Mouse (Mus musculus) hindbrain, embryonic 15.5 days (tissue): Measurements from ENCODE around the gene Rps6kc1. TPM values are rescaled to one million over a fixed set of nuclear protein-coding genes. Genes with fewer than 3 reads are reported as not detected.

Experiments used
- ATAC-seq: fragments of 200-750 bp; cut with Nextera tagmentation; 2 replicates; pipeline ENCODE4 v1.8.0; 2017; ENCODE audit warnings: low read depth, moderate number of reproducible peaks, moderate TSS enrichment; ENCODE audit not compliant: low FRiP score
- H3K27ac ChIP-seq: fragments of 300-500 bp; sonication (generic); replicated peaks from 2 replicates; pipeline ENCODE4 v1.5.1; 2015; ENCODE audit warnings: mild to moderate bottlenecking, inconsistent platforms
- H3K27me3 ChIP-seq: fragments of 300-500 bp; sonication (generic); 2 replicates; pipeline ENCODE4 v1.6.1; 2015; ENCODE audit warnings: control low read depth, inconsistent platforms
- H3K36me3 ChIP-seq: fragments of 300-500 bp; sonication (generic); 2 replicates; pipeline ENCODE4 v1.6.1; 2015; ENCODE audit warnings: control low read depth, inconsistent platforms
- H3K4me1 ChIP-seq: fragments of 300-500 bp; sonication (generic); replicated peaks from 2 replicates; pipeline ENCODE4 v1.6.1; 2015; ENCODE audit warnings: control low read depth, inconsistent platforms
- H3K4me2 ChIP-seq: fragments of 300-500 bp; sonication (generic); 2 replicates; pipeline ENCODE4 v1.6.1; 2015; ENCODE audit warnings: moderate library complexity, mild to moderate bottlenecking, inconsistent platforms
- H3K4me3 ChIP-seq: fragments of 300-500 bp; sonication (generic); 2 replicates; pipeline ENCODE4 v1.5.1; 2015; ENCODE audit warnings: mild to moderate bottlenecking, inconsistent platforms
- H3K9ac ChIP-seq: fragments of 300-500 bp; sonication (generic); 2 replicates; pipeline ENCODE4 v1.6.1; 2015; ENCODE audit warnings: inconsistent platforms
- H3K9me3 ChIP-seq: fragments of 300-500 bp; sonication (generic); 2 replicates; pipeline ENCODE4 v1.6.1; 2016; ENCODE audit warnings: control low read depth, inconsistent platforms
- WGBS: fragments of 180-500 bp; shearing (Covaris S2); methylation state at CpG from one replicate; pipeline ENCODE4 v1.1.7; 2015; 5-methylcytosine and 5-hydroxymethylcytosine counted together
- polyA plus RNA-seq: library from polyadenylated mRNA; unstranded; fragments of >200 nt; fragmentation: Nextera tagmentation; extraction: Ambion mirVana; gene quantifications from 2 replicates; pipeline ENCODE4 v1.2.1, GENCODE M21; 2015

The Rps6kc1 gene
- polyA plus RNA-seq, 1 experiment from 2014 or later = 30.4 TPM

GRCm38 (mm10) chr1:190854465-190854864 is 57.1 kb downstream of the Rps6kc1 start:
- no peak for ATAC-seq
- H3K4me1 ChIP-seq = no peaks in the 10 kb centered on the region
- no peak overlapping the region for H3K27ac ChIP-seq
- H3K27me3 ChIP-seq = no peaks in the 10 kb centered on the region
- no peaks in the 10 kb centered on the region for H3K9me3 ChIP-seq
- WGBS = 51% methylated on average over 3 of the region's 3 CpGs
- no peak overlapping the region for H3K4me3 ChIP-seq
- no peak overlapping the region for H3K9ac ChIP-seq
- no peak overlapping the region for H3K4me2 ChIP-seq
- H3K36me3 ChIP-seq = no peaks in the 10 kb centered on the region; the same call in 1 of the 2 replicates

DNA sequence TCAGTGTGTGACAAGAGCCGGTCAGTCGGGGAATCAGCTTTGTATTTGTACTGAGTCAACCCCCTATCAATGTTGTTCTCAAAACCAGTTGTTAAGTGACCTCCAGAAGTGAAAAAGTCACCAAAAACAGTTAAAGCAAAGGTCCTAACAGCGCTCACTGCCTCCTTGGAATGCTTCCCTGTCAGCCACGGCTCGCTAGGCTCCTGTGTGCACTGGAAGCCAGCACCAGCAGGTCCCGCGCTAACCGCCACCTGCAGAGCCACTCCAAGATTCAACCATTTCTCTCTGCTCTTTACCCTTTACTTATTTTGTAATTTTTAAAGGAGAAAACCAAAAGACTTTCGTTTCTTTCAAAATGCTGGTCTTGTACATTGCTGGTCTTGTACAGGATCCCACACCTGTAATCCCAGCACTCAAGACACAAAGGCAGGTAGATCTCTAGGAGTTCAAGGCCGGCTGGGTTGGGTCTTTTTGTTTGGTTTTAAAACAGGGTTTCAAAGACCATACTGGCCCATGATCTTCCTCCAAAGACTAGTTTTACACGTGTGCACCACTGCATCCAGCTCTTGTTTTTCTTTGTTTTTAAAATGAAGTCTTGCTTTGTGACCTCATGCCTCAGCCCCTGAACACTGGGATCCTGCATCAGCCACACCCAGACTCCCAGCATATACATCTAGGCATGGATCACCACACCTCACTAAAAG is 62.3 kb downstream of the Rps6kc1 start:
- no peak overlapping the region for H3K4me3 ChIP-seq
- no peaks in the 10 kb centered on the region for H3K4me1 ChIP-seq
- no peaks in the 10 kb centered on the region for H3K9me3 ChIP-seq
- H3K27ac ChIP-seq = no peak overlapping the region
- H3K27me3 ChIP-seq = no peaks in the 10 kb centered on the region
- no peak for ATAC-seq
- WGBS = 70% methylated on average over 11 of the region's 11 CpGs
- H3K36me3 ChIP-seq = no peaks in the 10 kb centered on the region
- H3K9ac ChIP-seq = no peak overlapping the region
- H3K4me2 ChIP-seq = no peak overlapping the region

DNA sequence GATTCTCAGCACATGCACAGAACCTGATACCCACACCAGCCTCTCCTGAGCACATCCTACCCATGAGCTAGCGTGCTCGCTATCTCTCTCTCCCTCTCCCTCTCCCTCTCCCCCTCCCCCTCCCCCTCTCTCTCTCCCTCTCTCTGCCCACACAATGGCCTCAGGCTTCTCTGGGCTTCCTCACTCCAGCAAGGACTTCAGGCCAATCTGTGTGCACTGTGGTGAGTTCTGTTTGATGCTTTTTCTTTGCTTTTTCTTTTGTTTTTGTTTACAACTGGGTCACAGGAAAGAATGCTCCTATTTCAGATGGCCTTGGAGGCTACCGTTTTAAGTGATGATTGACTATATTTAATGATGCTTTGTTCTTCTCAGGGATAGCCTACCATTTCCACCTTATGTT is 62.9 kb downstream of the Rps6kc1 start:
- Histone ChIP-seq H3K4me1 (no peaks in the 10 kb centered on the region), H3K9me3 (no peaks in the 10 kb centered on the region), H3K27ac (no peak overlapping the region), H3K9ac (no peak overlapping the region), H3K4me2 (no peak overlapping the region), H3K4me3 (no peak overlapping the region), H3K27me3 (no peaks in the 10 kb centered on the region), H3K36me3 (no peaks in the 10 kb centered on the region)
- 45% methylated on average over 3 of the region's 3 CpGs for WGBS
- no peak for ATAC-seq

GRCm38 (mm10) chr1:190846956-190847355 is 64.6 kb downstream of the Rps6kc1 start:
- 75% methylated on average over 3 of the region's 3 CpGs for WGBS
- H3K4me3 ChIP-seq = no peak overlapping the region
- no peak overlapping the region for H3K9ac ChIP-seq
- no peaks in the 10 kb centered on the region for H3K27me3 ChIP-seq
- no peaks in the 10 kb centered on the region for H3K9me3 ChIP-seq
- no peak for ATAC-seq
- H3K27ac ChIP-seq = no peak overlapping the region
- H3K36me3 ChIP-seq = no peaks in the 10 kb centered on the region
- H3K4me2 ChIP-seq = no peak overlapping the region
- no peaks in the 10 kb centered on the region for H3K4me1 ChIP-seq

- no peak overlapping the region for H3K27ac ChIP-seq
- H3K27me3 ChIP-seq = no peaks in the 10 kb centered on the region
- H3K36me3 ChIP-seq = no peaks in the 10 kb centered on the region
- ATAC-seq = no peak
- no peak overlapping the region for H3K4me2 ChIP-seq
- H3K9ac ChIP-seq = no peak overlapping the region
- H3K9me3 ChIP-seq = no peaks in the 10 kb centered on the region
- H3K4me3 ChIP-seq = no peak overlapping the region
- H3K4me1 ChIP-seq = no peaks in the 10 kb centered on the region
- 88% methylated on average over 11 of the region's 11 CpGs for WGBS
These were observed 65.4 kb downstream of the Rps6kc1 start for GRCm38 (mm10) chr1:190846074-190846730.

DNA sequence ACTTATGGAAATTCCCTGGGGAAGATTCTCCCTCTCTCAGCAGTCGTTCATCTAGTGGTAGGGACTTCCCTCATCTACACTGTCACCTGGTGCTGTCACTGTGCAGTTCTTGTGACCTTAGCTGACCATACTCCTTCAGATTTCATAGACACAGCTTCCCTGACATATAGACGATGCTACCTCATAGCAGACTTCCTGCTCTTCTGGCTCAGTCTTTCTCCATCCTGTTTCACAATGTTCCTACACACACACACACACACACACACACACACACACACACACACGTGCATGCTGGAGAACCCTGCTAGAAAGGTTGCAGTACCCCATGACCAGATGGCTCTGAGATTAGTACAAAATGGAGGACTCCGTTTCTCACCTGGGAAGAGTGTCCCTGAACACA is 66.2 kb downstream of the Rps6kc1 start:
- 76% methylated on average over 4 of the region's 4 CpGs for WGBS
- Histone ChIP-seq H3K27me3 (no peaks in the 10 kb centered on the region), H3K9ac (no peak overlapping the region), H3K36me3 (no peaks in the 10 kb centered on the region), H3K4me1 (no peaks in the 10 kb centered on the region), H3K4me2 (no peak overlapping the region), H3K27ac (no peak overlapping the region), H3K4me3 (no peak overlapping the region), H3K9me3 (no peaks in the 10 kb centered on the region)
- no peak for ATAC-seq

GRCm38 (mm10) chr1:190844356-190844755 is 67.2 kb downstream of the Rps6kc1 start:
- Histone ChIP-seq H3K4me1 (no peaks in the 10 kb centered on the region), H3K9ac (no peak overlapping the region), H3K4me2 (no peak overlapping the region), H3K9me3 (no peaks in the 10 kb centered on the region), H3K36me3 (no peaks in the 10 kb centered on the region), H3K27me3 (no peaks in the 10 kb centered on the region), H3K4me3 (no peak overlapping the region), H3K27ac (no peak overlapping the region)
- no peak for ATAC-seq
- 63% methylated on average over 11 of the region's 11 CpGs for WGBS

GRCm38 (mm10) chr1:190836046-190836445 is 75.5 kb downstream of the Rps6kc1 start:
- no peaks in the 10 kb centered on the region for H3K4me1 ChIP-seq
- no peaks in the 10 kb centered on the region for H3K36me3 ChIP-seq
- no peak overlapping the region for H3K4me2 ChIP-seq
- H3K9ac ChIP-seq = no peak overlapping the region
- H3K4me3 ChIP-seq = no peak overlapping the region
- H3K27me3 ChIP-seq = no peaks in the 10 kb centered on the region
- WGBS = 79% methylated on average over 2 of the region's 2 CpGs
- no peak for ATAC-seq
- H3K27ac ChIP-seq = no peak overlapping the region
- no peaks in the 10 kb centered on the region for H3K9me3 ChIP-seq

GRCm38 (mm10) chr1:190834201-190834907 is 77.2 kb downstream of the Rps6kc1 start:
- Histone ChIP-seq H3K9me3 (no peaks in the 10 kb centered on the region), H3K27ac (no peak overlapping the region), H3K4me1 (no peaks in the 10 kb centered on the region), H3K36me3 (no peaks in the 10 kb centered on the region), H3K9ac (no peak overlapping the region), H3K27me3 (no peaks in the 10 kb centered on the region), H3K4me3 (no peak overlapping the region), H3K4me2 (no peak overlapping the region)
- ATAC-seq = no peak
- WGBS = 78% methylated on average over 7 of the region's 7 CpGs

DNA sequence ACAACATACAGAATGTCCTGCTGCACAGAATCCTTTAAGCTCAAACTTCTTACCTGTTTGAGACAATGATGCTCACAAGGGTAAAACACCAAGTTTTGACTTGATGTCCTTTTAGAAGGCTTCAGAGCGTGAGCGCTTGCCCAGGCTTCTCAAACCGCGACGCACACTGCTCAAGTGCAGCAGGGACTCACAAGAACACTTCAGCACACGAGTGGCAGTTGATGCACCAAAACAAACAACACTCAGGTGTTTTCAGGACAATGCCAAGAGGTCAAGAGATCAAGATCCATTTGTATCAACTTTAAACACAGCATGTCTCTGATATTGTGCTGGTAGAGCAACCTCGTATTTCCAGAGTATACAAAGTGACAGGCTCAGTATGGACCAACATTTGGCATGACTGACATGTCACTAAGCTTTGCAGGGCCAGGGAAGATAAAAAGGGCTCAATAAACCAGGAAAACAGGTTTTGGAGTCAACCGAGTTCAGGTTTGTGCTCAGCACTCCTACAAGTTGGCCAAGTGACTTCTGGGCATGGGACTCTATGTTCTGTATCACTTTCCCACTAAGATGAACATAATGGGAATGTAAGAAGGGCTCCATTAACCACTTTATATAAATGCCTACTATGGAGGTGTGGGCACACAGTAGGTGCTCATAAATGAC is 78.5 kb downstream of the Rps6kc1 start:
- no peak overlapping the region for H3K4me3 ChIP-seq
- no peak overlapping the region for H3K4me2 ChIP-seq
- no peak for ATAC-seq
- no peaks in the 10 kb centered on the region for H3K4me1 ChIP-seq
- H3K27me3 ChIP-seq = no peaks in the 10 kb centered on the region
- no peak overlapping the region for H3K9ac ChIP-seq
- H3K27ac ChIP-seq = no peak overlapping the region
- 90% methylated on average over 8 of the region's 8 CpGs for WGBS
- no peaks in the 10 kb centered on the region for H3K36me3 ChIP-seq
- no peaks in the 10 kb centered on the region for H3K9me3 ChIP-seq

DNA sequence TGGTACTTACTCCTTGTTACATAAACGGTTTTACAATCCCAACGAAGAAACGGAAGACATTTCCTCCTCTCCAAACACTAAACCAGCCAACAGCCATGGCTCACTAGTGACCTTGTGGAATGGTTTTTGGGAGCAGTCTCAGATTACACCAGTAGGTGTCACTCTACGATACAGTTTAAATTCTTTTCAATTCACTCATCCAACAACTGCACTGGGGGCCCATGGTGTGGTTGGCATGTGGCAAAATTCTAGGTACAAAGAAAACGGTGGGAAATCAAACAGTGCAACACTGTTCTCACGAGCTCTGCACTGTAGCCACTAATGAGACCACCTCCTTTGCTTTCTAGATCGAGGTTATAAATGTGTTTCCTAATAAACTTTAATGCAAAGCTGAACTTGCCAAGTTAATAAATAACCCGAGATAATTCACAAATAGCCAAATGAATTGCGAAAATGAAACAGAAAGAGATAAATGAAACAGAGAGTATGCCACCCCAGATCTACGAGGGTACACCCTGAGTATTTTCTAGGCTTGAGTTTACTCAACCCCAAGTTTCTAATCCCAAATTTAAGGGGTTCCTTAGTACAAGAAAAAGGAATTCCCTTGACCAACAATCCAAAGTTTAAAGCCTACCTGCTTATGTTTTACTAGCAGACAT is 79.6 kb downstream of the Rps6kc1 start:
- H3K9ac ChIP-seq = no peak overlapping the region
- no peak for ATAC-seq
- H3K4me1 ChIP-seq = no peaks in the 10 kb centered on the region
- no peaks in the 10 kb centered on the region for H3K27me3 ChIP-seq
- H3K4me3 ChIP-seq = no peak overlapping the region
- H3K9me3 ChIP-seq = no peaks in the 10 kb centered on the region
- H3K27ac ChIP-seq = no peak overlapping the region
- H3K36me3 ChIP-seq = no peaks in the 10 kb centered on the region
- 61% methylated on average over 10 of the region's 10 CpGs for WGBS
- no peak overlapping the region for H3K4me2 ChIP-seq
